Mouse (Mus musculus) embryonic fibroblast, embryonic 13.5 days (primary cell): Measurements from ENCODE around the gene Hbp1.

Source experiments
- CTCF ChIP-seq: IDR thresholded peaks from 2 replicates; pipeline ENCODE4 v1.5.1; 2011; ENCODE audit warnings: mild to moderate bottlenecking, control low read depth, low read length, moderate library complexity, borderline replicate concordance; ENCODE audit not compliant: insufficient read depth
- POLR2A ChIP-seq: IDR thresholded peaks from 2 replicates; pipeline ENCODE4 v1.6.1; 2011; ENCODE audit warnings: low read depth, mild to moderate bottlenecking, control low read depth, low read length, moderate library complexity

- TF ChIP-seq CTCF (no peak), POLR2A (no peak)
Observed at GRCm38 (mm10) chr12:31905696-31906551, 44.4 kb downstream of the Hbp1 start.
